Mouse (Mus musculus) heart, embryonic 15.5 days (tissue): ENCODE measurements around the gene Dohh. TPM values are rescaled to one million over a fixed set of nuclear protein-coding genes. Genes with fewer than 3 reads are reported as not detected.
A peak's percentile ranks its signal among the peaks of the same experiment; 100 is the strongest.

Source experiments
- ATAC-seq: fragments of 200-750 bp; cut with Nextera tagmentation; replicated peaks from 2 replicates; pipeline ENCODE4 v1.8.0; 2017; ENCODE audit warnings: low read depth, moderate TSS enrichment; ENCODE audit not compliant: insufficient number of reproducible peaks, insufficient read depth, low FRiP score
- H3K27ac ChIP-seq: fragments of 300-500 bp; sonication (generic); 2 replicates; pipeline ENCODE4 v1.5.1; 2015; ENCODE audit warnings: mild to moderate bottlenecking, inconsistent platforms
- H3K27me3 ChIP-seq: fragments of 300-500 bp; sonication (generic); 2 replicates; pipeline ENCODE4 v1.6.1; 2015; ENCODE audit warnings: inconsistent platforms
- H3K36me3 ChIP-seq: fragments of 300-500 bp; sonication (generic); 2 replicates; pipeline ENCODE4 v1.6.1; 2015; ENCODE audit warnings: mild to moderate bottlenecking, inconsistent platforms
- H3K4me1 ChIP-seq: fragments of 300-500 bp; sonication (generic); replicated peaks from 2 replicates; pipeline ENCODE4 v1.6.1; 2015; ENCODE audit warnings: inconsistent platforms
- H3K4me2 ChIP-seq: fragments of 300-500 bp; sonication (generic); 2 replicates; pipeline ENCODE4 v1.6.1; 2015; ENCODE audit warnings: inconsistent platforms, mild to moderate bottlenecking, moderate library complexity
- H3K4me3 ChIP-seq: fragments of 300-500 bp; sonication (generic); 2 replicates; pipeline ENCODE4 v1.5.1; 2015; ENCODE audit warnings: mild to moderate bottlenecking, inconsistent platforms
- H3K9ac ChIP-seq: fragments of 300-500 bp; sonication (generic); 2 replicates; pipeline ENCODE4 v1.6.1; 2015; ENCODE audit warnings: mild to moderate bottlenecking, inconsistent platforms
- H3K9me3 ChIP-seq: fragments of 300-500 bp; sonication (generic); replicated peaks from 2 replicates; pipeline ENCODE4 v1.6.1; 2016; ENCODE audit warnings: inconsistent platforms
- WGBS: fragments of 180-500 bp; shearing (Covaris S2); methylation state at CpG from one replicate; pipeline ENCODE4 v1.1.7; 2015; ENCODE audit warnings: mixed read lengths; 5-methylcytosine and 5-hydroxymethylcytosine counted together
- polyA plus RNA-seq: library from polyadenylated mRNA; unstranded; fragments of >200 nt; fragmentation: Nextera tagmentation; extraction: Ambion mirVana; gene quantifications from 2 replicates; pipeline ENCODE4 v1.2.1, GENCODE M21; 2015

The Dohh gene
- polyA plus RNA-seq, 1 experiment from 2014 or later = 65.2 TPM

- 73% methylated on average over 6 of the region's 6 CpGs for WGBS
- H3K9ac ChIP-seq = no peak overlapping the region
- no peaks in the 10 kb centered on the region for H3K9me3 ChIP-seq
- no peaks in the 10 kb centered on the region for H3K27me3 ChIP-seq
- ATAC-seq = no peak
- H3K4me2 ChIP-seq = no peak overlapping the region
- H3K27ac ChIP-seq = no peak overlapping the region
- H3K4me1 ChIP-seq = peaks cover 72% of the 10 kb centered on the region
- no peak overlapping the region for H3K4me3 ChIP-seq
- H3K36me3 ChIP-seq = peaks cover 7% of the 10 kb centered on the region; the same call in 1 of the 2 replicates
Measured at GRCm38 (mm10) chr10:81422191-81422590, 38.0 kb downstream of the Dohh start.

- 79% methylated on average over 3 of the region's 3 CpGs for WGBS
- Histone ChIP-seq H3K36me3 (peaks cover 7% of the 10 kb centered on the region; the same call in 1 of the 2 replicates), H3K4me2 (no peak overlapping the region), H3K9ac (no peak overlapping the region), H3K4me1 (peaks cover 70% of the 10 kb centered on the region), H3K27ac (no peak overlapping the region), H3K4me3 (no peak overlapping the region), H3K27me3 (no peaks in the 10 kb centered on the region), H3K9me3 (no peaks in the 10 kb centered on the region)
- ATAC-seq = no peak
Measured at GRCm38 (mm10) chr10:81422661-81423217, 38.5 kb downstream of the Dohh start.

- Histone ChIP-seq H3K4me2 (peak overlapping the region; percentile 93), H3K36me3 (peaks cover 7% of the 10 kb centered on the region; the same call in 1 of the 2 replicates), H3K9me3 (no peaks in the 10 kb centered on the region), H3K9ac (peak overlapping the region; percentile 37; the same call in 1 of the 2 replicates), H3K4me3 (peak overlapping the region; percentile 87; the same call in 1 of the 2 replicates), H3K27ac (peak overlapping the region; percentile 77), H3K4me1 (peaks cover 61% of the 10 kb centered on the region), H3K27me3 (no peaks in the 10 kb centered on the region)
- ATAC-seq = no peak
- 63% methylated on average over 4 of the region's 4 CpGs for WGBS
Measured at GRCm38 (mm10) chr10:81423476-81424245, 39.4 kb downstream of the Dohh start.

- peak overlapping the region; percentile 77 for H3K27ac ChIP-seq
- peaks cover 58% of the 10 kb centered on the region for H3K4me1 ChIP-seq
- H3K4me3 ChIP-seq = peak overlapping the region; percentile 87
- no peaks in the 10 kb centered on the region for H3K9me3 ChIP-seq
- peak; percentile 18; the same call in 1 of the 2 replicates for ATAC-seq
- H3K36me3 ChIP-seq = peaks cover 7% of the 10 kb centered on the region; the same call in 1 of the 2 replicates
- H3K9ac ChIP-seq = peak overlapping the region; percentile 91
- H3K4me2 ChIP-seq = peak overlapping the region; percentile 93
- 9% methylated on average over 25 of the region's 25 CpGs for WGBS
- no peaks in the 10 kb centered on the region for H3K27me3 ChIP-seq
Measured at GRCm38 (mm10) chr10:81424246-81425051, 40.2 kb downstream of the Dohh start.

GRCm38 (mm10) chr10:81425236-81425850, 41.1 kb downstream of the Dohh start:
- Histone ChIP-seq H3K27ac (peak overlapping the region; percentile 77), H3K4me2 (peak overlapping the region; percentile 93), H3K4me1 (peaks cover 58% of the 10 kb centered on the region), H3K4me3 (peak overlapping the region; percentile 87), H3K27me3 (no peaks in the 10 kb centered on the region), H3K9ac (peak overlapping the region; percentile 91), H3K36me3 (peaks cover 4% of the 10 kb centered on the region; the same call in 1 of the 2 replicates), H3K9me3 (no peaks in the 10 kb centered on the region)
- 27% methylated on average over 10 of the region's 10 CpGs for WGBS
- ATAC-seq = no peak

GRCm38 (mm10) chr10:81426081-81426671, 41.9 kb downstream of the Dohh start:
- peak overlapping the region; percentile 77 for H3K27ac ChIP-seq

GRCm38 (mm10) chr10:81426897-81427296, 42.7 kb downstream of the Dohh start:
- Histone ChIP-seq H3K4me2 (peak overlapping the region; percentile 93), H3K9ac (peak overlapping the region; percentile 91), H3K27ac (peak overlapping the region; percentile 77), H3K36me3 (no peaks in the 10 kb centered on the region), H3K27me3 (no peaks in the 10 kb centered on the region), H3K4me1 (peaks cover 61% of the 10 kb centered on the region), H3K4me3 (peak overlapping the region; percentile 87), H3K9me3 (no peaks in the 10 kb centered on the region)
- WGBS = 0% methylated on average over 27 of the region's 38 CpGs
- ATAC-seq = no peak

More at GRCm38 (mm10) chr10:81426081-81426671, 41.9 kb downstream of the Dohh start:
- peak overlapping the region; percentile 91 for H3K9ac ChIP-seq
- H3K4me1 ChIP-seq = peaks cover 61% of the 10 kb centered on the region
- H3K36me3 ChIP-seq = no peaks in the 10 kb centered on the region
- H3K4me2 ChIP-seq = peak overlapping the region; percentile 93
- no peaks in the 10 kb centered on the region for H3K27me3 ChIP-seq
- 3% methylated on average over 22 of the region's 33 CpGs for WGBS
- ATAC-seq = no peak
- no peaks in the 10 kb centered on the region for H3K9me3 ChIP-seq
- H3K4me3 ChIP-seq = peak overlapping the region; percentile 87

- ATAC-seq = no peak
- Histone ChIP-seq H3K4me2 (peak overlapping the region; percentile 93), H3K36me3 (no peaks in the 10 kb centered on the region), H3K27me3 (no peaks in the 10 kb centered on the region), H3K9me3 (no peaks in the 10 kb centered on the region), H3K4me3 (peak overlapping the region; percentile 87), H3K9ac (peak overlapping the region; percentile 91; the same call in 1 of the 2 replicates), H3K4me1 (peaks cover 58% of the 10 kb centered on the region), H3K27ac (peak overlapping the region; percentile 77; the same call in 1 of the 2 replicates)
- WGBS = 26% methylated on average over 3 of the region's 3 CpGs
Measured at GRCm38 (mm10) chr10:81427327-81427726, 43.1 kb downstream of the Dohh start.

- Histone ChIP-seq H3K27me3 (no peaks in the 10 kb centered on the region), H3K4me3 (no peak overlapping the region), H3K36me3 (no peaks in the 10 kb centered on the region), H3K9ac (no peak overlapping the region), H3K27ac (no peak overlapping the region; the same call in 1 of the 2 replicates), H3K4me2 (no peak overlapping the region), H3K9me3 (no peaks in the 10 kb centered on the region), H3K4me1 (peaks cover 58% of the 10 kb centered on the region)
- ATAC-seq = no peak
- WGBS = 86% methylated on average over 8 of the region's 8 CpGs
Measured at GRCm38 (mm10) chr10:81427804-81428506, 43.7 kb downstream of the Dohh start.

GRCm38 (mm10) chr10:81428507-81428870, 44.3 kb downstream of the Dohh start:
- Histone ChIP-seq H3K27ac (no peak overlapping the region), H3K4me3 (no peak overlapping the region), H3K9me3 (no peaks in the 10 kb centered on the region), H3K36me3 (no peaks in the 10 kb centered on the region), H3K4me1 (peaks cover 62% of the 10 kb centered on the region), H3K27me3 (no peaks in the 10 kb centered on the region), H3K4me2 (no peak overlapping the region), H3K9ac (no peak overlapping the region)
- ATAC-seq = no peak
- WGBS = 85% methylated on average over 7 of the region's 7 CpGs
